Mouse (Mus musculus): ENCODE results near the gene Mgat3.
A peak's percentile ranks its signal among the peaks of the same experiment; 100 is the strongest.

The Mgat3 gene

GRCm38 (mm10) chr15:80221031-80221430, 47.5 kb downstream of the Mgat3 start:
- no peak for DNase-seq (ENCODE audit: extremely low read depth, low read depth, low spot score)

- DNase-seq (ENCODE audit: extremely low read depth, low read depth, low spot score), result no peak
These were observed 50.2 kb downstream of the Mgat3 start for GRCm38 (mm10) chr15:80223751-80224150.

GRCm38 (mm10) chr15:80225208-80225607, 51.7 kb downstream of the Mgat3 start:
- DNase-seq (ENCODE audit: extremely low read depth, low read depth, low spot score), result no peak

- DNase-seq (ENCODE audit: extremely low read depth, low read depth, low spot score), result no peak
These were observed 52.3 kb downstream of the Mgat3 start for GRCm38 (mm10) chr15:80225796-80226195.

- no peak for DNase-seq (ENCODE audit: extremely low read depth, low read depth, low spot score)
These were observed 54.7 kb downstream of the Mgat3 start for GRCm38 (mm10) chr15:80228071-80228800.

- no peak for DNase-seq (ENCODE audit: extremely low read depth, low read depth, low spot score)
These were observed 58.8 kb downstream of the Mgat3 start for GRCm38 (mm10) chr15:80232331-80232730.

GRCm38 (mm10) chr15:80233053-80233452, 59.5 kb downstream of the Mgat3 start:
- DNase-seq (ENCODE audit: extremely low read depth, low read depth, low spot score), result no peak

GRCm38 (mm10) chr15:80233733-80234509, 60.4 kb downstream of the Mgat3 start, which contains the start of gene Mief1:
TSS of gene Mief1 (plus strand) at chr15:80234018.
- no peak for DNase-seq (ENCODE audit: extremely low read depth, low read depth, low spot score)

- no peak for DNase-seq (ENCODE audit: extremely low read depth, low read depth, low spot score)
These were observed 62.0 kb downstream of the Mgat3 start, which contains the start of gene AC140267.1 for GRCm38 (mm10) chr15:80235535-80235934. TSS of gene AC140267.1 (plus strand) at chr15:80235835.

GRCm38 (mm10) chr15:80248135-80248534, 74.6 kb downstream of the Mgat3 start:
- no peak for DNase-seq (ENCODE audit: extremely low read depth, low read depth, low spot score)

- no peak for DNase-seq (ENCODE audit: extremely low read depth, low read depth, low spot score)
These were observed 75.1 kb downstream of the Mgat3 start for GRCm38 (mm10) chr15:80248596-80248995.

- no peak for DNase-seq (ENCODE audit: extremely low read depth, low read depth, low spot score)
These were observed 76.2 kb downstream of the Mgat3 start for GRCm38 (mm10) chr15:80249672-80250071.

GRCm38 (mm10) chr15:80250586-80250985, 77.1 kb downstream of the Mgat3 start:
- DNase-seq (ENCODE audit: extremely low read depth, low read depth, low spot score), result no peak

- no peak for DNase-seq (ENCODE audit: extremely low read depth, low read depth, low spot score)
These were observed 80.0 kb downstream of the Mgat3 start for GRCm38 (mm10) chr15:80253530-80253929.

GRCm38 (mm10) chr15:80254207-80254606, 80.7 kb downstream of the Mgat3 start:
- no peak for DNase-seq (ENCODE audit: extremely low read depth, low read depth, low spot score)

- DNase-seq (ENCODE audit: extremely low read depth, low read depth, low spot score), result peak; percentile 97
These were observed 81.5 kb downstream of the Mgat3 start, which contains the start of gene Atf4 for GRCm38 (mm10) chr15:80254847-80255645. TSS of gene Atf4 (plus strand) at chr15:80255184.

GRCm38 (mm10) chr15:80255646-80256121, 82.2 kb downstream of the Mgat3 start:
- no peak for DNase-seq (ENCODE audit: extremely low read depth, low read depth, low spot score)

GRCm38 (mm10) chr15:80256242-80256641, 82.7 kb downstream of the Mgat3 start:
- DNase-seq (ENCODE audit: extremely low read depth, low read depth, low spot score), result no peak

GRCm38 (mm10) chr15:80256656-80257601, 83.4 kb downstream of the Mgat3 start:
- DNase-seq (ENCODE audit: extremely low read depth, low read depth, low spot score), result no peak

All from fat pad, adult 2 months (tissue).